Mouse (Mus musculus) urinary bladder, postnatal 36 days (tissue): ENCODE results near the gene Lsm3.
A peak's percentile ranks its signal among the peaks of the same experiment; 100 is the strongest.

Experiments
- DNase-seq, 2 experiments: peaks; one replicate each; pipeline ENCODE4 v3.0.0; 2022; ENCODE audit warnings: low spot score in 2 of 2, mixed read lengths in 1 of 2

Gene Lsm3

GRCm38 (mm10) chr6:91551671-91552070, 35.9 kb downstream of the Lsm3 start:
- no peak for DNase-seq

- DNase-seq: no peak
Observed at GRCm38 (mm10) chr6:91552693-91553092, 37.0 kb downstream of the Lsm3 start.

GRCm38 (mm10) chr6:91558565-91558964, 42.8 kb downstream of the Lsm3 start:
- DNase-seq: no peak

GRCm38 (mm10) chr6:91559371-91559770, 43.6 kb downstream of the Lsm3 start:
- DNase-seq: no peak

GRCm38 (mm10) chr6:91560186-91560585, 44.5 kb downstream of the Lsm3 start:
- DNase-seq: no peak

GRCm38 (mm10) chr6:91563031-91563430, 47.3 kb downstream of the Lsm3 start:
- DNase-seq: peak in 1 of 2 experiments; percentile 18

DNA sequence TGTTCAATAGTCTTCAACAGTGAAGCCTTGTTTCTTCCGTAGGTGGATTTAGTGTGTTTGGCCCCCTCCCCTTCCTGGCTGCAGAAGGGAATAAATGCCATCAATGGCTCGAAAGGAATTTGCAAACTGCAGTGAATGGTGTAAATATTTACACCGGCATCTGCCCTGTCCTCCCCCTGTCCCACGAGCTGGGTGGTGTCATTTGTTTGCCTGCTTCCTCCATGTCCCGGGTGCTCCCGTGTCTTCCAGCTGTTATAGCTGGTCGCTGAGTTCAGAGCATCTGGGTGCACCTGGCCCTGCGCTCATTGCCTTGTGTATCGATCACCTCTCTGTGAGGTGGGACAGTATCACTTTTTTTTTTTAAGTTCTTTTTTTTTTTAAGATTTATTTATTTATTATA, 50.7 kb downstream of the Lsm3 start:
- no peak for DNase-seq
